Mouse (Mus musculus): ENCODE measurements around the gene Dmrt3. TPM values are rescaled to one million over a fixed set of nuclear protein-coding genes. Genes with fewer than 3 reads are reported as not detected.

Dmrt3 gene
- polyA plus RNA-seq, 1 experiment from 2014 or later = not detected

- peaks cover 10% of the 10 kb centered on the region for H3K4me1 ChIP-seq (ENCODE audit: insufficient read depth)
- no peaks in the 10 kb centered on the region for H3K9me3 ChIP-seq (ENCODE audit: low read length)
- H3K4me3 ChIP-seq (ENCODE audit: low read depth, low read length) = no peak overlapping the region
- TF ChIP-seq CTCF (IDR thresholded peaks at IDR 0.05; ENCODE audit: low read depth) = no peak
- no peak for TF ChIP-seq EP300 (IDR thresholded peaks at IDR 0.05; ENCODE audit: low read depth)
- H3K27ac ChIP-seq (ENCODE audit: low read depth) = no peak overlapping the region
- H3K36me3 ChIP-seq (replicated peaks; ENCODE audit: insufficient read depth, low read length) = no peaks in the 10 kb centered on the region
- DNase-seq (no peak), ATAC-seq (no peak)
- peaks cover 88% of the 10 kb centered on the region for H3K27me3 ChIP-seq (ENCODE audit: insufficient read depth, low read length)
- H3K4me2 ChIP-seq (ENCODE audit: low read depth, low read length) = no peak overlapping the region
- 7% methylated on average over 13 of the region's 13 CpGs for WGBS (ENCODE audit: insufficient replicate concordance)
- H3K9ac ChIP-seq (replicated peaks) = no peak overlapping the region
Measured at GRCm38 (mm10) chr19:25613476-25614300, 3.6 kb downstream of the Dmrt3 start.

GRCm38 (mm10) chr19:25615889-25616288 is 5.8 kb downstream of the Dmrt3 start:
- Histone ChIP-seq H3K36me3 (replicated peaks; ENCODE audit: insufficient read depth, low read length) (no peaks in the 10 kb centered on the region), H3K27ac (ENCODE audit: low read depth) (no peak overlapping the region), H3K27me3 (ENCODE audit: insufficient read depth, low read length) (peaks cover 85% of the 10 kb centered on the region), H3K9me3 (ENCODE audit: low read length) (no peaks in the 10 kb centered on the region), H3K4me1 (ENCODE audit: insufficient read depth) (peaks cover under 1% of the 10 kb centered on the region; the same call in 1 of the 2 replicates), H3K9ac (replicated peaks) (no peak overlapping the region), H3K4me2 (ENCODE audit: low read depth, low read length) (no peak overlapping the region), H3K4me3 (ENCODE audit: low read depth, low read length) (no peak overlapping the region)
- TF ChIP-seq CTCF (IDR thresholded peaks at IDR 0.05; ENCODE audit: low read depth) = no peak
- WGBS (ENCODE audit: insufficient replicate concordance) = 17% methylated on average over 6 of the region's 6 CpGs
- ATAC-seq = no peak
- DNase-seq = no peak

GRCm38 (mm10) chr19:25622291-25623251 is 12.5 kb downstream of the Dmrt3 start:
- H3K27me3 ChIP-seq (ENCODE audit: insufficient read depth, low read length) = peaks cover 61% of the 10 kb centered on the region
- peak; percentile 80 for TF ChIP-seq CTCF (IDR thresholded peaks at IDR 0.05; ENCODE audit: low read depth)
- TF ChIP-seq EP300 (IDR thresholded peaks at IDR 0.05; ENCODE audit: low read depth) = no peak

GRCm38 (mm10) chr19:25628490-25628889 is 18.4 kb downstream of the Dmrt3 start:
- Histone ChIP-seq H3K27ac (ENCODE audit: low read depth) (no peak overlapping the region), H3K4me2 (ENCODE audit: low read depth, low read length) (no peak overlapping the region), H3K36me3 (replicated peaks; ENCODE audit: insufficient read depth, low read length) (no peaks in the 10 kb centered on the region), H3K4me3 (ENCODE audit: low read depth, low read length) (no peak overlapping the region), H3K4me1 (ENCODE audit: insufficient read depth) (no peaks in the 10 kb centered on the region), H3K27me3 (ENCODE audit: insufficient read depth, low read length) (peaks cover 28% of the 10 kb centered on the region; the same call in 1 of the 2 replicates), H3K9me3 (ENCODE audit: low read length) (no peaks in the 10 kb centered on the region), H3K9ac (replicated peaks) (no peak overlapping the region)
- ATAC-seq = no peak; the same call in 1 of the 2 replicates
- 14% methylated on average over 9 of the region's 9 CpGs for WGBS (ENCODE audit: insufficient replicate concordance)
- peak; percentile 73 for DNase-seq
- TF ChIP-seq CTCF (IDR thresholded peaks at IDR 0.05; ENCODE audit: low read depth) (peak; percentile 90), EP300 (IDR thresholded peaks at IDR 0.05; ENCODE audit: low read depth) (no peak)

More at GRCm38 (mm10) chr19:25622291-25623251, 12.5 kb downstream of the Dmrt3 start:
- peak overlapping the region; percentile 67 for H3K4me2 ChIP-seq (ENCODE audit: low read depth, low read length)
- 29% methylated on average over 54 of the region's 54 CpGs for WGBS (ENCODE audit: insufficient replicate concordance)
- no peak overlapping the region for H3K27ac ChIP-seq (ENCODE audit: low read depth)
- H3K36me3 ChIP-seq (replicated peaks; ENCODE audit: insufficient read depth, low read length) = no peaks in the 10 kb centered on the region
- H3K9me3 ChIP-seq (ENCODE audit: low read length) = no peaks in the 10 kb centered on the region
- H3K4me3 ChIP-seq (ENCODE audit: low read depth, low read length) = peak overlapping the region; percentile 22; the same call in 1 of the 2 replicates
- peaks cover 5% of the 10 kb centered on the region; the same call in 1 of the 2 replicates for H3K4me1 ChIP-seq (ENCODE audit: insufficient read depth)
- ATAC-seq = peak; percentile 73; the same call in 1 of the 2 replicates
- DNase-seq = peak; percentile 79
- H3K9ac ChIP-seq (replicated peaks) = no peak overlapping the region

- no peak for ATAC-seq
- 58% methylated on average over 5 of the region's 5 CpGs for WGBS (ENCODE audit: insufficient replicate concordance)
Measured at GRCm38 (mm10) chr19:25635119-25635518, 25.0 kb downstream of the Dmrt3 start.

More at GRCm38 (mm10) chr19:25635119-25635518, 25.0 kb downstream of the Dmrt3 start:
- no peak for TF ChIP-seq EP300 (IDR thresholded peaks at IDR 0.05; ENCODE audit: low read depth)
- TF ChIP-seq CTCF (IDR thresholded peaks at IDR 0.05; ENCODE audit: low read depth) = no peak
- Histone ChIP-seq H3K4me2 (ENCODE audit: low read depth, low read length) (no peak overlapping the region), H3K4me1 (ENCODE audit: insufficient read depth) (no peaks in the 10 kb centered on the region), H3K27ac (ENCODE audit: low read depth) (no peak overlapping the region), H3K9me3 (ENCODE audit: low read length) (no peaks in the 10 kb centered on the region), H3K4me3 (ENCODE audit: low read depth, low read length) (no peak overlapping the region), H3K27me3 (ENCODE audit: insufficient read depth, low read length) (no peaks in the 10 kb centered on the region), H3K9ac (replicated peaks) (no peak overlapping the region), H3K36me3 (replicated peaks; ENCODE audit: insufficient read depth, low read length) (no peaks in the 10 kb centered on the region)
- no peak for DNase-seq

All from liver, postnatal 0 days (tissue).